Mouse (Mus musculus) left cerebral cortex, adult 2 months (tissue): ENCODE data around the gene Chmp2b. TPM values are rescaled to one million over a fixed set of nuclear protein-coding genes. Genes with fewer than 3 reads are reported as not detected.

Experiments used
- DNase-seq, 2 experiments: peaks; one replicate each; pipeline ENCODE4 v3.0.0; 2021 to 2022; ENCODE audit warnings: low spot score in 2 of 2, mixed read lengths in 1 of 2; ENCODE audit errors: extremely low spot score in 1 of 2
- H3K27ac ChIP-seq: fragments of 200-600 bp; 2 replicates; pipeline ENCODE4 v1.8.1; 2022
- H3K4me3 ChIP-seq: fragments of 200-600 bp; 2 replicates; pipeline ENCODE4 v1.8.1; 2022
- CTCF ChIP-seq: fragments of 200-600 bp; IDR thresholded peaks from 2 replicates; pipeline ENCODE4 v1.8.1; 2022; ENCODE audit warnings: antibody characterized with exemption, mild to moderate bottlenecking, moderate library complexity
- intact Hi-C: fragments of 180-260 bp; cut with DNase I; formaldehyde crosslinking; loops from one replicate; pipeline ENCODE4 v1.15.1; 2025
- total RNA-seq, 2 experiments: library from RNA; stranded (reverse); gene quantifications; 2 replicates each; pipeline ENCODE4 v1.2.3; 2021

Gene Chmp2b
- total RNA-seq, 2 experiments from 2014 or later = 60.4 to 62.6 TPM

- intact Hi-C loops = no loop called here
- H3K27ac ChIP-seq = no peak within 1 kb of the TSS
- no peak within 1 kb of the TSS for H3K4me3 ChIP-seq
- TF ChIP-seq CTCF = no peak
- no peak for DNase-seq
Measured at GRCm38 (mm10) chr16:65520211-65520610, 42.3 kb downstream of the Chmp2b start, which contains the start of gene Pou1f1. Pou1f1 (plus strand) TSS chr16:65520511.

DNA sequence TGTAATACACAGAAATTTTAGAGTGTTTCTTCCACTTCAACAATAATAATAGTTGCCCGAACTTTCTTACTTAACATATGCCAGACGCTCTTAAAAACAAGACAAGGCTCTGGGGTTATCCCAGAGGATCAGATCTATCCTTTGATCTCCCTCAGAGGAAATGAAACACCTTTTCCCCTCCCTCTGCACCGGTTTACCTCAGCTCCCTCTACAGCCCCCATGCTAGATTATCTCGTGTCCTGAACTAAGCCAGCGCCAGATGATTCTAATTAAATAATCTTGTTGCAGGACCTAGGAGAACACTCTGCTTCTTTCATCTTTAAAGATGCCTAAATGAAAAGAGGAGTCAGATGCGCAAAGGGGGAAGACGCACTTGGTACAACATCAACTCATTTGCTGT lies 48.3 kb downstream of the Chmp2b start:
- DNase-seq = no peak
- TF ChIP-seq CTCF = no peak
- Histone ChIP-seq H3K4me3 (no peak overlapping the region), H3K27ac (no peak overlapping the region)
- intact Hi-C loops = no loop called here

GRCm38 (mm10) chr16:65497049-65497448 lies 65.5 kb downstream of the Chmp2b start:
- intact Hi-C loops = loop anchor here (2.0 to 10.0 kb wide), 2 partner anchors 590 to 742 kb away; no protein-coding TSS in a partner anchor
- DNase-seq = peak; percentile 41 to 46
- TF ChIP-seq CTCF = peak; percentile 72
- Histone ChIP-seq H3K4me3 (no peak overlapping the region), H3K27ac (no peak overlapping the region)

- no peak for TF ChIP-seq CTCF
- intact Hi-C loops = loop anchor here (2.0 to 10.0 kb wide), 2 partner anchors 589 to 741 kb away; no protein-coding TSS in a partner anchor
- no peak overlapping the region for H3K27ac ChIP-seq
- H3K4me3 ChIP-seq = no peak overlapping the region
- no peak for DNase-seq
Measured at GRCm38 (mm10) chr16:65496030-65496429, 66.5 kb downstream of the Chmp2b start.

Other genes starting within 250 kb of the Chmp2b start
- not detected for gene Pou1f1, start 42.2 kb downstream of the Chmp2b start, total RNA-seq